Mouse (Mus musculus): Measurements from ENCODE around the gene Gja3.
"Not testable (repeated sequence)": the region's sequence is repeated elsewhere in the genome, so short reads cannot be mapped to it uniquely, and the experiment has no call there.

Gene Gja3

DNA sequence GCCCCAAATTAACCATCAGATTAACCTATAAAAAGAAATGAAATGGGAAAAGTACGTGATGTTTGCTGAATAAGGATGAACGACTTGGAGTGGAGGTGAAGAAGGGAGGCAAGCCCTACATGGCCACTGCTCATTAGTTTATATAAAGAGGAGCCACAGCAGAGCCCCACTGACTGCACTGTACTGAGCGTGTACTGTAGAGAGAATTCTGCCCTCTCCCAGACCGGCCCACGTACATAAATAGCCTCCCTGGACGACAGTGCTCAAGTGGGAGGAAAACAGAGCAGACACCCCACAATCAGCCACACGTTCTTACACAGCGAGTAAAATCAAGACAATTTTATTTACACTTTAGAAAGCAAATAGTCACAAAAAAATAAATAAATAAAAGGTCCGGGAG is 23.8 kb downstream of the Gja3 start:
- DNase-seq (ENCODE audit: low read depth, low spot score): no peak

DNA sequence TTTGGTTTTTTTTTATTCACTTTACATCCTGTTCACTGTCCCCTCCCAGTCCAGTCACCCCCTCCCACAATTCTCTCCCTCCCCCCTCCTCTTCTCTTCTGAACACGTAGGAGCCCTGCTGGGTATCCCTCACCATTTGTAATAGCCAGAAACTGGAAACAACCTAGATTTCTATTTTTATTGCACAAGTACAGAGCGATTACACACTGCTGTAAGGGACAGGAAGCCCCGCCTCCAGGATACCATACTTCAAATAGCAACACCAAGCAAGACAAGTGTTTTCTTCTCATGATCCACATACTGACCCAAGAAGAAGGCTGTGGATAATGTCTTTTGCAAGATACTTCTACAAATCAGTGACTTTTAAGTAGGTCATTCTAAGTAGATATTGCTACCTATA is 25.1 kb downstream of the Gja3 start:
- DNase-seq (ENCODE audit: low read depth, low spot score): no peak

DNA sequence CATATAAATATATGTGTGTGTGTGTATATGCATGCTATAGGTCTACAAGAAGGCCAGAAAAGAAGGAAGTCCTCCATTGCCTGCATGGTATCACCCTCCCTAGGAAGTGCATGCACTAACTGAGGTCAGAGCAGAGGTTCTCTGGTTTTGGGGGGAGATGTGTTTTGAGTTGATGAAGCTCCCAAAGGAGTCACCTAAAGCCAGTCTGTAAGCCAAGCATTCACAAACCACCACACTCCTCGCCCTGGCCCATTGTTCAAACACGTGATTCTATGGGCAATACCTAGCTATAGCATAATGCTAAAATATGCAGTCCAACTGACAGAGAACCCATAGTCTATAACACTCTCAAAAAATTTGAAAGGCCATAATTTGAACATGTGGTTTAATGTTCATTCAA is 39.5 kb downstream of the Gja3 start:
- DNase-seq (ENCODE audit: low read depth, low spot score): no peak

DNA sequence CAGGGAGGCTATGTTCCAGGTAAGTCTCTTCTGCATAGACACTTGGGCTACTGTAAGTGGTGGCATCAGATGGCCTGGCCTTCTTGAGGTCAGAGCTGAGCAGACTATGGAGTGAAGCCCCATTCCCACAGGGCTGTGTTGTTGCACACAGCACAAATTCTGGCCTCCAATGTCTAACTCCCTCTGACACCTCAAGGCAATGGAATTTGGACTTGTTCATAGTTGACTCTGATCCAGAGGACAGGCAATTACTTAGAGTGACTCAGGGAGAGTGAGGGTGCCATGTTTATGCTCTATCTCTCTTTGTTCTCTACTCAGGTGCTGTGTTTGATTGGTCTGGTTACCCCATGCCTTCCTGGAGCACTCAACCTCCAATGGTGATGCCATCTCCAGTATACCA is 41.1 kb downstream of the Gja3 start:
- DNase-seq (ENCODE audit: low read depth, low spot score): not testable (repeated sequence)

DNA sequence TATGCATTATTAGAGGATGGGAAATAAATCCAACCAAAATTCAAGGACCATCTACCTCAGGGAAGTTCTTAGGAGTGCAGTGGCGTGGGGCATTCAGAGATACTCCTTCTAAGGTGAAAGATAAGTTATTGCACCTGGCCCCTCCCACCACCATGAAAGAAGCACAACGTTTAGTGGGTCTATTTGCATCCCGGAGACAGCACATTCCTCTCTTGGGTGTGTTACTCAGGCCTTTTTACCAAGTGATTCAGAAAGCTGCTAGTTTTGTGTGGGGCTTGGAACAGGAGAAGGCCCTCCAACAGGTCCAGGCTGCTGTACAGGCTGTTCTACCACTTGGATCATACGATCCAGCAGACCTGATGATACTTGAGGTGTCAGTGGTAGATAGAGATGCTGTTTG is 69.3 kb downstream of the Gja3 start:
- DNase-seq (ENCODE audit: low read depth, low spot score): no peak

Measured in forelimb bud, embryonic 11.5 days (tissue).